In genomic region chr16:19907103-19907502, GRCm38 (mm10) we compare ENCODE assay signal across 9 mouse cellular contexts.
DNase-seq lines count a peak whose midpoint lies in the region; ATAC-seq and TF ChIP-seq lines count a peak whose summit lies in the region.
"Had no signal": no experiment of that assay in that cellular context is flagged by ENCODE, and none has a peak within 500 bp of the region (broad histone marks: within the 10 kb centered on the region; RNA-seq: fewer than 3 reads in every experiment).

No protein-coding gene starts in this region.

- H3K27ac ChIP-seq in stomach, postnatal 0 days (replicated peaks) = no peak overlapping the region
- H3K27ac ChIP-seq: macrophage had no signal

- TF ChIP-seq EP300 in stomach, postnatal 0 days (optimal IDR thresholded peaks at IDR 0.05) = no peak

- peak; percentile 9 for DNase-seq in cerebellum, adult 18-20 months
- DNase-seq in cerebellum, adult 11-12 months = no peak
- DNase-seq in left cerebral cortex, adult 18-20 months (ENCODE audit: low spot score in 2 of 2) = peak; percentile 16 to 47
- no peak for DNase-seq in left cerebral cortex, adult 11 months (ENCODE audit: low spot score)
- peak; percentile 36 for DNase-seq in T-cell, adult 2 months (ENCODE audit: low spot score)
- peak; percentile 32 for DNase-seq in lung, adult 2 months
- peak; percentile 24 for DNase-seq in stomach, postnatal 0 days (ENCODE audit: low spot score)

- no peak overlapping the region for H3K4me3 ChIP-seq in lung, adult 2 months (replicated peaks; ENCODE audit: extremely low read depth, low read depth, low read length)
- no peak overlapping the region for H3K4me3 ChIP-seq in stomach, postnatal 0 days (ENCODE audit: low read depth, low read length)

- ATAC-seq in granulocyte monocyte progenitor cell, adult 5-6 weeks (replicated peaks; ENCODE audit: poor library complexity, severe bottlenecking) = peak; percentile 77
- no peak for ATAC-seq in stomach, postnatal 0 days (ENCODE audit: low FRiP score, low TSS enrichment)

- H3K9me3 ChIP-seq in stomach, postnatal 0 days (ENCODE audit: control insufficient read depth, low read length) = no peaks in the 10 kb centered on the region

- no peak overlapping the region for H3K4me2 ChIP-seq in stomach, postnatal 0 days (replicated peaks; ENCODE audit: low read depth)

- peak; percentile 39 for TF ChIP-seq CTCF in lung, adult 2 months (IDR thresholded peaks at IDR 0.05; ENCODE audit: insufficient read depth, low read length)
- TF ChIP-seq CTCF in stomach, postnatal 0 days (IDR thresholded peaks at IDR 0.05; ENCODE audit: low read depth) = peak; percentile 77

- peaks cover 6% of the 10 kb centered on the region for H3K4me1 ChIP-seq in lung, adult 2 months (ENCODE audit: control insufficient read depth, insufficient read depth, low read length)
- H3K4me1 ChIP-seq in stomach, postnatal 0 days (replicated peaks; ENCODE audit: control insufficient read depth, insufficient read depth) = no peaks in the 10 kb centered on the region

- H3K36me3 ChIP-seq in stomach, postnatal 0 days (ENCODE audit: control insufficient read depth, insufficient read depth, low read length) = no peaks in the 10 kb centered on the region

- no peaks in the 10 kb centered on the region for H3K27me3 ChIP-seq in stomach, postnatal 0 days (ENCODE audit: control insufficient read depth, insufficient read depth, low read length)

- WGBS in lung, adult 2 months = 38% methylated on average over 2 of the region's 2 CpGs
- 37% methylated on average over 2 of the region's 2 CpGs for WGBS in stomach, postnatal 0 days

- TF ChIP-seq POLR2A in lung, adult 2 months (IDR thresholded peaks at IDR 0.05; ENCODE audit: borderline replicate concordance, extremely low read depth, low read depth, low read length) = no peak

- no peak overlapping the region for H3K9ac ChIP-seq in stomach, postnatal 0 days (ENCODE audit: low read length)

Comparison
In these comparisons a context has a peak if more than half of its experiments do, and no peak if none do; other contexts are left out.
1. DNase-seq: peak in cerebellum, adult 18-20 months (2 of 2), left cerebral cortex, adult 18-20 months (2 of 2), T-cell, adult 2 months (single experiment), lung, adult 2 months (single experiment) and stomach, postnatal 0 days (single experiment); none in cerebellum, adult 11-12 months (single experiment) and left cerebral cortex, adult 11 months (single experiment).